Mouse (Mus musculus): Measurements from ENCODE around the gene Ppfia2. TPM values are rescaled to one million over a fixed set of nuclear protein-coding genes. Genes with fewer than 3 reads are reported as not detected.

Ppfia2 gene
- polyA plus RNA-seq, 1 experiment from 2014 or later: not detected

DNA sequence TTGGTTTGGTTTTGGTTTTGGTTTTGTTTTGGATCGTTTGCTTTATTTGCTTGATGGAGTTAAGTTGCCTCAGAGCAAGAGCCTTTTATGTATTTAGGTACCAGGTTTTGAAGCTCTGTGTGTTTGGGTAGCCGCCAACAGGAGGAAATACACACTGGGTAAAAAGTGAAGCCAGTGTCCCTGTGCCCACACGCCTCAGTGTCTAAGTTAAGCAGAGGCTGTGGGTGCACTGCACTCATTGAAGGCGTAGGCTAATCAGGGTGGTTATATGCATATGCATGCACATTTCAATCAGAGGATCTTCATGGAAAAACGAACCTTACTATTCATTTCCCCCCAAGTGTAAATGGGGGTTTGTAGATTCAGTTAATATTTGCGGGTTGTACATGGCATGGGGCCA lies 290.9 kb downstream of the Ppfia2 start:
- WGBS (ENCODE audit: missing documents): 82% methylated on average over 6 of the region's 6 CpGs
- Histone ChIP-seq H3K27ac (no peak overlapping the region), H3K36me3 (ENCODE audit: inconsistent target) (no peaks in the 10 kb centered on the region), H3K4me3 (ENCODE audit: inconsistent target) (no peak overlapping the region), H3K79me2 (ENCODE audit: inconsistent target) (no peaks in the 10 kb centered on the region)

GRCm38 (mm10) chr10:106763785-106764184 lies 293.6 kb downstream of the Ppfia2 start:
- Histone ChIP-seq H3K36me3 (ENCODE audit: inconsistent target) (no peaks in the 10 kb centered on the region), H3K79me2 (ENCODE audit: inconsistent target) (no peaks in the 10 kb centered on the region), H3K4me3 (ENCODE audit: inconsistent target) (no peak overlapping the region), H3K27ac (no peak overlapping the region)
- WGBS (ENCODE audit: missing documents): 79% methylated on average over 6 of the region's 7 CpGs

GRCm38 (mm10) chr10:106775571-106775970 lies 305.4 kb downstream of the Ppfia2 start:
- Histone ChIP-seq H3K36me3 (ENCODE audit: inconsistent target) (no peaks in the 10 kb centered on the region), H3K27ac (no peak overlapping the region), H3K4me3 (ENCODE audit: inconsistent target) (no peak overlapping the region), H3K79me2 (ENCODE audit: inconsistent target) (no peaks in the 10 kb centered on the region)
- 93% methylated on average over 1 of the region's 1 CpGs for WGBS (ENCODE audit: missing documents)

DNA sequence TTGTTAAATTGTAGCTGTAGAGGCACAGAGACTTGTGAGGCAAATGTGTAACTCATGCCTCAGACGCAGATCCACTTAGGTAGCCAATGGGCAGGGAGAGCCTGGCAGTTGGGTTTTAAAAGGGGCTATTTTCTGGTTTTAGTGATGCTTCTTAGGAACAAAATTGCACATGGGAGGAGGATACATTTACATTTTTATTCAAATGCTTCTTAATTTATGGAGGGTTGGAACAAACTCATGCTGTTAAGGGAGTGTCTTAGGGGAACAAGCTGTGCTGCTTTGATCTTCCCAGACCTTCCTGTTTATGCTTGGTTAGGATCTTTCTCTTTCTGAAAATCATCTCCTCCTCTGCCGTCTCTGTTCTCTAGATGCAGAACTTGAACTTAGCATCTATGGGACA lies 345.3 kb downstream of the Ppfia2 start:
- H3K36me3 ChIP-seq (ENCODE audit: inconsistent target): no peaks in the 10 kb centered on the region
- H3K27ac ChIP-seq: no peak overlapping the region
- H3K4me3 ChIP-seq (ENCODE audit: inconsistent target): no peak overlapping the region
- no peaks in the 10 kb centered on the region for H3K79me2 ChIP-seq (ENCODE audit: inconsistent target)
- 73% methylated on average over 2 of the region's 2 CpGs for WGBS (ENCODE audit: missing documents)

- 79% methylated on average over 4 of the region's 4 CpGs for WGBS (ENCODE audit: missing documents)
- H3K79me2 ChIP-seq (ENCODE audit: inconsistent target): no peaks in the 10 kb centered on the region
- H3K36me3 ChIP-seq (ENCODE audit: inconsistent target): no peaks in the 10 kb centered on the region
- no peak overlapping the region for H3K4me3 ChIP-seq (ENCODE audit: inconsistent target)
- H3K27ac ChIP-seq: no peak overlapping the region
Observed at GRCm38 (mm10) chr10:106818381-106818780, 348.2 kb downstream of the Ppfia2 start.

GRCm38 (mm10) chr10:106824215-106824614 lies 354.1 kb downstream of the Ppfia2 start:
- Histone ChIP-seq H3K27ac (no peak overlapping the region), H3K4me3 (ENCODE audit: inconsistent target) (no peak overlapping the region), H3K79me2 (ENCODE audit: inconsistent target) (no peaks in the 10 kb centered on the region), H3K36me3 (ENCODE audit: inconsistent target) (no peaks in the 10 kb centered on the region)
- WGBS (ENCODE audit: missing documents): 94% methylated on average over 1 of the region's 1 CpGs

DNA sequence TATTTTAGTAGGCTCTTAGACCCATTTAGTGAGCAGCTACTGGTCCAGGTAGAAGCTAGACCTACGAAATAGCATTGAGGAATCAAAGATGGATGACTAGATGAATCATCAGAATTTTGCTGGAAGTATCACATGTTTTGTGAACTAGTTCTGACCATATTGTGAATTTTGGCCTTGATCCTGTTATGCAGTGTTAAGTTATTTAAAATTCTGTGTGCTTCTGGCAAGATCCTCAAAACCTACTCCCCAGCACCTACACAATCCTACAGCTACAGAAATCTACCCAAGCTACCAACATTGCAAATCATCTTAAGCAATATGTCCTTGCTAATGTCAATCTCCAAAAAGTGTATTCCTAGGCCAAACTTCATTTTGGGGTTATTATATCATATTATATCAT lies 368.3 kb downstream of the Ppfia2 start:
- Histone ChIP-seq H3K27ac (no peak overlapping the region), H3K36me3 (ENCODE audit: inconsistent target) (no peaks in the 10 kb centered on the region), H3K4me3 (ENCODE audit: inconsistent target) (no peak overlapping the region), H3K79me2 (ENCODE audit: inconsistent target) (no peaks in the 10 kb centered on the region)
- 42% methylated on average over 1 of the region's 1 CpGs for WGBS (ENCODE audit: missing documents)

DNA sequence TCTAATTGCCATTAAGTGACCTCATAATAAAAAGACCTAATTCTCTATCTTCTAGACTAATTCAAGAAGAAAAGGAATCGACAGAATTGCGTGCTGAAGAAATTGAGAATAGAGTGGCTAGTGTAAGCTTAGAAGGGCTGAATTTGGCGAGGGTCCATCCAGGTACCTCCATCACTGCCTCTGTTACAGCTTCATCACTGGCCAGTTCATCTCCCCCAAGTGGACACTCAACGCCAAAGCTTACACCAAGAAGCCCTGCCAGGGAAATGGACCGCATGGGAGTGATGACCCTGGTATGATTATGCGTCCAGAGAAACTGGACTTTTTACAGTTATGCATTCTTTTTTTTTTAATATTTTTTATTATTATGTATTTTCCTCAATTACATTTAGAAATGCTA lies 388.0 kb downstream of the Ppfia2 start:
- Histone ChIP-seq H3K4me3 (ENCODE audit: inconsistent target) (no peak overlapping the region), H3K36me3 (ENCODE audit: inconsistent target) (no peaks in the 10 kb centered on the region), H3K79me2 (ENCODE audit: inconsistent target) (no peaks in the 10 kb centered on the region), H3K27ac (no peak overlapping the region)
- WGBS (ENCODE audit: missing documents): 78% methylated on average over 6 of the region's 6 CpGs

GRCm38 (mm10) chr10:106870233-106870632 lies 400.1 kb downstream of the Ppfia2 start:
- Histone ChIP-seq H3K4me3 (ENCODE audit: inconsistent target) (no peak overlapping the region), H3K27ac (no peak overlapping the region), H3K79me2 (ENCODE audit: inconsistent target) (no peaks in the 10 kb centered on the region), H3K36me3 (ENCODE audit: inconsistent target) (no peaks in the 10 kb centered on the region)
- WGBS (ENCODE audit: missing documents): 78% methylated on average over 4 of the region's 4 CpGs

GRCm38 (mm10) chr10:106871847-106872246 lies 401.7 kb downstream of the Ppfia2 start:
- WGBS (ENCODE audit: missing documents): 71% methylated on average over 3 of the region's 3 CpGs
- Histone ChIP-seq H3K27ac (no peak overlapping the region), H3K4me3 (ENCODE audit: inconsistent target) (no peak overlapping the region), H3K79me2 (ENCODE audit: inconsistent target) (no peaks in the 10 kb centered on the region), H3K36me3 (ENCODE audit: inconsistent target) (no peaks in the 10 kb centered on the region)

GRCm38 (mm10) chr10:106872714-106873113 lies 402.6 kb downstream of the Ppfia2 start:
- H3K4me3 ChIP-seq (ENCODE audit: inconsistent target): no peak overlapping the region
- H3K36me3 ChIP-seq (ENCODE audit: inconsistent target): no peaks in the 10 kb centered on the region
- WGBS (ENCODE audit: missing documents): 25% methylated on average over 1 of the region's 1 CpGs
- H3K79me2 ChIP-seq (ENCODE audit: inconsistent target): no peaks in the 10 kb centered on the region
- no peak overlapping the region for H3K27ac ChIP-seq

DNA sequence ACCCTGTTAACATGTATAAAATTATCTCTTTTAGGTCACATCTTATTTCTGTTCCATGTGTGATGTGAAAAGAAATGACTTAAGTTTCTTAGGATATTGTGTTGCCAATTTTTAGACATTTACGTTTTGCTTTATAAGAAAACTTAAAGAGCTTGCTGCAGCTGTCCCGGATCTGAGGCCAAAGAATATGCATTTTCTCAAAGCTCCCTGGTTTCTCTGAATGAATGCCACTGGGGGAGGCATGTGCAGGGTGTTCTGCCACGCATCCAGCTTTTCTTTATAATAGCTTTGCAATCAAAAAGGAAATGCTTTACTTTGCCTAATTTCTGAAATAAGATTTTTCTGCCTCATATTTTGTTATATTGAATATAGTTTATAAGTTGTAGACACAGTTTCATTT lies 411.2 kb downstream of the Ppfia2 start:
- Histone ChIP-seq H3K79me2 (ENCODE audit: inconsistent target) (no peaks in the 10 kb centered on the region), H3K36me3 (ENCODE audit: inconsistent target) (no peaks in the 10 kb centered on the region), H3K4me3 (ENCODE audit: inconsistent target) (no peak overlapping the region), H3K27ac (no peak overlapping the region)
- WGBS (ENCODE audit: missing documents): 67% methylated on average over 3 of the region's 3 CpGs

DNA sequence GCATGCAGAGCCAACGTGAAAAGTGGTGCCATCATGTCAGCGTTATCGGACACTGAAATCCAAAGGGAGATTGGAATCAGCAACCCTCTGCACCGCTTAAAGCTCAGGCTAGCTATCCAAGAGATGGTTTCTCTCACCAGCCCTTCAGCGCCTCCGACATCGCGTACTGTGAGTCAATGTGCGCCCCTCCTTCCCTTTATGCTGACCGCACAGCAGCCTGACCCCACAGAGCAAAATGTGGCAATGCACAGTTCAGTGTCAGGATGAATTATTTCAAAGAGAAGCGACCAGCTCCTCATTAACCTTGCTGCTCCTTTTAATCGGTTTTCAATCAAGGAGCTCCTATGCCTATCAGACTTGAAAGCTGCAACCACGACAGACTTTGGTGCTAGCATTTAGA lies 426.2 kb downstream of the Ppfia2 start:
- WGBS (ENCODE audit: missing documents): 68% methylated on average over 13 of the region's 13 CpGs
- no peak overlapping the region for H3K27ac ChIP-seq
- H3K36me3 ChIP-seq (ENCODE audit: inconsistent target): no peaks in the 10 kb centered on the region
- no peaks in the 10 kb centered on the region for H3K79me2 ChIP-seq (ENCODE audit: inconsistent target)
- no peak overlapping the region for H3K4me3 ChIP-seq (ENCODE audit: inconsistent target)

GRCm38 (mm10) chr10:106910108-106910507 lies 440.0 kb downstream of the Ppfia2 start:
- Histone ChIP-seq H3K4me3 (ENCODE audit: inconsistent target) (no peak overlapping the region), H3K79me2 (ENCODE audit: inconsistent target) (no peaks in the 10 kb centered on the region), H3K27ac (no peak overlapping the region), H3K36me3 (ENCODE audit: inconsistent target) (no peaks in the 10 kb centered on the region)
- WGBS (ENCODE audit: missing documents): 73% methylated on average over 3 of the region's 3 CpGs

GRCm38 (mm10) chr10:106913032-106913431 lies 442.9 kb downstream of the Ppfia2 start:
- no peaks in the 10 kb centered on the region for H3K79me2 ChIP-seq (ENCODE audit: inconsistent target)
- H3K36me3 ChIP-seq (ENCODE audit: inconsistent target): no peaks in the 10 kb centered on the region
- no peak overlapping the region for H3K27ac ChIP-seq
- WGBS (ENCODE audit: missing documents): 31% methylated on average over 1 of the region's 2 CpGs
- no peak overlapping the region for H3K4me3 ChIP-seq (ENCODE audit: inconsistent target)

DNA sequence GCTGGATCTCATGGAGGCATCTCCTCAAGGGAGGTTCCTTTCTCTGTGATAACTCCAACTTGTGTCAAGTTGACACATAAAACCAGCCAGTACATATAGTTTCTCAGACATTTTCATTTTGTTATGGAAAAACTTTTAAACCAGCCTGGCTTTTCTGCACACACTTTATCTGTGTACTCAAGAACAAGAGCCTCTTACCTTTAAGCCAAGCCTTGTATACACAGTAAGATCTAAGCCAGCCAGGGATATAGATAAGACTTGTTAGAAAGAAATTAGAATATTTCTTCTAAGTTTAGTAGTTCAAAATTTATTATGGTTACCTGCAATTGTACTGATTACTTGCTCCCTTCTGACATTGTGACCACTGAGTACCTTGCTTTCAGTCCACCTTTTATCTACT lies 444.1 kb downstream of the Ppfia2 start:
- Histone ChIP-seq H3K27ac (no peak overlapping the region), H3K4me3 (ENCODE audit: inconsistent target) (no peak overlapping the region), H3K36me3 (ENCODE audit: inconsistent target) (no peaks in the 10 kb centered on the region), H3K79me2 (ENCODE audit: inconsistent target) (no peaks in the 10 kb centered on the region)
